Mouse (Mus musculus): ENCODE results near the gene Tmprss4. TPM values are rescaled to one million over a fixed set of nuclear protein-coding genes. Genes with fewer than 3 reads are reported as not detected.

Gene Tmprss4
- total RNA-seq, 2 experiments from 2014 or later = not detected

- peak; percentile 79 for DNase-seq
Measured at GRCm38 (mm10) chr9:45136442-45137169, 67.3 kb downstream of the Tmprss4 start.

- peak; percentile 64 for DNase-seq
Measured at GRCm38 (mm10) chr9:45133484-45134310, 70.2 kb downstream of the Tmprss4 start.

GRCm38 (mm10) chr9:45130119-45130518 is 73.8 kb downstream of the Tmprss4 start:
- DNase-seq = no peak

- no peak for DNase-seq
Measured at GRCm38 (mm10) chr9:45126941-45127340, 77.0 kb downstream of the Tmprss4 start.

- no peak for DNase-seq
Measured at GRCm38 (mm10) chr9:45125211-45125610, 78.7 kb downstream of the Tmprss4 start.

Other genes starting within 250 kb of the Tmprss4 start
- gene Ube4a, start 238.5 kb downstream of the Tmprss4 start, total RNA-seq (2021) = 10 to 100 TPM; 32.9 to 35.5 TPM
- under 1 TPM in 1 of 2 experiments, not detected in 1; 0.54 TPM for gene Cd3g, start 223.7 kb downstream of the Tmprss4 start, total RNA-seq (2021)
- gene Cd3d, start 222.3 kb downstream of the Tmprss4 start, total RNA-seq (2021) = not detected
- gene Cd3e, start 194.5 kb downstream of the Tmprss4 start, total RNA-seq (2021) = under 1 TPM in 1 of 2 experiments, not detected in 1; 0.43 TPM
- under 1 TPM; 0.19 to 0.41 TPM for gene Mpzl2, start 164.3 kb downstream of the Tmprss4 start, total RNA-seq (2021)
- gene Mpzl3, start 148.9 kb downstream of the Tmprss4 start, total RNA-seq (2021) = 1 to 10 TPM; 1.2 to 1.5 TPM
- under 1 TPM; 0.28 to 0.86 TPM for gene Jaml, start 124.9 kb downstream of the Tmprss4 start, total RNA-seq (2021)
- gene Scn2b, start 86.3 kb downstream of the Tmprss4 start, total RNA-seq (2021) = 1 to 10 TPM; 1.7 to 1.9 TPM
- gene Scn4b, start 65.7 kb downstream of the Tmprss4 start, total RNA-seq (2021) = 100 to 1,000 TPM; 202 to 205 TPM
- 1 to 10 TPM; 1.7 to 1.9 TPM for gene BC049352, start 22.1 kb downstream of the Tmprss4 start, total RNA-seq (2021)
- under 1 TPM; 0.56 to 0.74 TPM for gene Il10ra, start 65.1 kb upstream of the Tmprss4 start, total RNA-seq (2021)
- gene Tmprss13, start 115.0 kb upstream of the Tmprss4 start, total RNA-seq (2021) = under 1 TPM; 0.26 to 0.56 TPM
- 10 to 100 TPM; 27.5 to 31.2 TPM for gene Fxyd6, start 166.1 kb upstream of the Tmprss4 start, total RNA-seq (2021)
- 1 to 10 TPM; 1.4 to 2.0 TPM for gene Fxyd2, start 195.6 kb upstream of the Tmprss4 start, total RNA-seq (2021)
- not detected for gene Dscaml1, start 222.5 kb upstream of the Tmprss4 start, total RNA-seq (2021)

Measured in gastrocnemius, postnatal 25 days (tissue).